Mouse (Mus musculus) hindbrain, embryonic 12.5 days (tissue): ENCODE measurements around the gene Metrn. TPM values are rescaled to one million over a fixed set of nuclear protein-coding genes. Genes with fewer than 3 reads are reported as not detected.
A peak's percentile ranks its signal among the peaks of the same experiment; 100 is the strongest.

ENCODE experiments used
- ATAC-seq: fragments of 200-750 bp; cut with Nextera tagmentation; 2 replicates; pipeline ENCODE4 v1.8.0; 2017; ENCODE audit warnings: moderate TSS enrichment; ENCODE audit not compliant: low FRiP score
- H3K27ac ChIP-seq: fragments of 300-500 bp; sonication (generic); 2 replicates; pipeline ENCODE4 v1.5.1; 2016; ENCODE audit warnings: mild to moderate bottlenecking
- H3K27me3 ChIP-seq: fragments of 300-500 bp; sonication (generic); 2 replicates; pipeline ENCODE4 v1.6.1; 2016; ENCODE audit warnings: mild to moderate bottlenecking
- H3K36me3 ChIP-seq: fragments of 300-500 bp; sonication (generic); 2 replicates; pipeline ENCODE4 v1.6.1; 2016; ENCODE audit warnings: mild to moderate bottlenecking
- H3K4me1 ChIP-seq: fragments of 300-500 bp; sonication (generic); 2 replicates; pipeline ENCODE4 v1.6.1; 2016
- H3K4me2 ChIP-seq: fragments of 300-500 bp; sonication (generic); replicated peaks from 2 replicates; pipeline ENCODE4 v1.6.1; 2016; ENCODE audit warnings: mild to moderate bottlenecking
- H3K4me3 ChIP-seq: fragments of 300-500 bp; sonication (generic); 2 replicates; pipeline ENCODE4 v1.5.1; 2016; ENCODE audit warnings: mild to moderate bottlenecking
- H3K9ac ChIP-seq: fragments of 300-500 bp; sonication (generic); 2 replicates; pipeline ENCODE4 v1.6.1; 2016; ENCODE audit warnings: mild to moderate bottlenecking, moderate library complexity
- H3K9me3 ChIP-seq: fragments of 300-500 bp; sonication (generic); replicated peaks from 2 replicates; pipeline ENCODE4 v1.6.1; 2016; ENCODE audit warnings: mild to moderate bottlenecking
- WGBS: fragments of 180-500 bp; shearing (Covaris S2); methylation state at CpG from one replicate; pipeline ENCODE4 v1.1.7; 2016; 5-methylcytosine and 5-hydroxymethylcytosine counted together
- polyA plus RNA-seq: library from polyadenylated mRNA; unstranded; fragments of >200 nt; fragmentation: Nextera tagmentation; extraction: Ambion mirVana; gene quantifications from 2 replicates; pipeline ENCODE4 v1.2.1, GENCODE M21; 2016

Gene Metrn
- polyA plus RNA-seq: 62.2 and 71.0 TPM in 2 replicates

DNA sequence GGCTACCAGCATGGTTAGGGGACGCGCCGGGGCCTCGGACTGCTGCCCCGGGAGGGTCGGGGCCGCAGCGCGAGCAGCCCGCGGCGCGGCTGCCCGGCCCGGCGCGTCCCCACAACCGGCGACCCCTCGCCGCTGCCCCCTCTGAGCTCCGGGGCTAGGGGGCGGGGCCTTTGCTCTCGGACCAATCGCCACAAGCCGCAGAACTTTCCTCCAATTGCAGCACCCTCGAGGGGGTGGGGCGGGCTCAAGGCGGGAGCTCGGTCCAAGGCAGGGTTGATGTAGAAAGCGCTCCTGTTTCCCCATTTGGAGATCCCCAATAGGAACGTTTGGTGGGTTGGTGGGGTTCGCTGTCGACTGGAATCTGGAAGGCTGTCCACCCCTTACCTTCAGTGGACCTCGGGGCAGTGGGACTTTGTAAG, at the start of gene Metrn:
TSS of gene Metrn (minus strand) at position 186 of the 419 bp plus-strand sequence.
- Histone ChIP-seq H3K27me3 (no peaks in the 10 kb centered on the region), H3K4me3 (peak within 1 kb of the TSS; percentile 76), H3K9ac (peak within 1 kb of the TSS; percentile 73), H3K9me3 (no peaks in the 10 kb centered on the region), H3K36me3 (no peaks in the 10 kb centered on the region), H3K4me2 (peak within 1 kb of the TSS; percentile 92), H3K27ac (peak within 1 kb of the TSS; percentile 93), H3K4me1 (peaks cover 51% of the 10 kb centered on the region)
- peak; percentile 70 for ATAC-seq
- WGBS: 0% methylated on average over 35 of the region's 35 CpGs

DNA sequence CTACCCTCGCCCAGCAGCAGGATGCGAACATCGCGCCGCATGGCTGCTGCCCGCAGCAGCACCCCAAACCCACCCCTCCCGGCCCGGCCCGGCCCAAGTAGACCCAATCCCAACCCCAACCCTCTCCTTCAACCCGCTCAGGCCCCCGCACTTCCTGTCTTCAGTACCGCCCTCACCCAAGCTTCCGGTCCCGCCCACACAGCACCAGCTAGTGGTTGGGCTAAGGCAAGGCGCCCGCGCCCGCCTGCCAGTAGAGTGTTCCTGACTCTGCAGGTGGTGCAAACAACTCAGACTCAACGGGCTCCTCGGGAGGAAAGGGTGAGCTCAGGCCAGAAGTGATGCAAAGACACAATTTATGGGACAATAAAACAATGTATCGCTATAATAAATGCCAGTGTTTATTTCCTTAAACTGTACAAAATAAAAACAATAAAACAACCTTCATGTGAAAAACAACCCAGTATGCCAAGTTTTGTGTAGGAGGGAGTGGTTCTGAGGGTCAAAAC, 47.5 kb upstream of the Metrn start, which contains the start of gene Rhot2:
TSS of gene Rhot2 (minus strand) at position 456 of the 506 bp plus-strand sequence.
- Histone ChIP-seq H3K36me3 (peaks cover 62% of the 10 kb centered on the region), H3K9me3 (no peaks in the 10 kb centered on the region), H3K4me2 (peak within 1 kb of the TSS; percentile 88), H3K4me1 (peaks cover 17% of the 10 kb centered on the region), H3K9ac (peak within 1 kb of the TSS; percentile 88), H3K4me3 (peak within 1 kb of the TSS; percentile 86), H3K27ac (peak within 1 kb of the TSS; percentile 77), H3K27me3 (no peaks in the 10 kb centered on the region)
- peak; percentile 90 for ATAC-seq
- under 1% methylated on average over 21 of the region's 21 CpGs for WGBS

DNA sequence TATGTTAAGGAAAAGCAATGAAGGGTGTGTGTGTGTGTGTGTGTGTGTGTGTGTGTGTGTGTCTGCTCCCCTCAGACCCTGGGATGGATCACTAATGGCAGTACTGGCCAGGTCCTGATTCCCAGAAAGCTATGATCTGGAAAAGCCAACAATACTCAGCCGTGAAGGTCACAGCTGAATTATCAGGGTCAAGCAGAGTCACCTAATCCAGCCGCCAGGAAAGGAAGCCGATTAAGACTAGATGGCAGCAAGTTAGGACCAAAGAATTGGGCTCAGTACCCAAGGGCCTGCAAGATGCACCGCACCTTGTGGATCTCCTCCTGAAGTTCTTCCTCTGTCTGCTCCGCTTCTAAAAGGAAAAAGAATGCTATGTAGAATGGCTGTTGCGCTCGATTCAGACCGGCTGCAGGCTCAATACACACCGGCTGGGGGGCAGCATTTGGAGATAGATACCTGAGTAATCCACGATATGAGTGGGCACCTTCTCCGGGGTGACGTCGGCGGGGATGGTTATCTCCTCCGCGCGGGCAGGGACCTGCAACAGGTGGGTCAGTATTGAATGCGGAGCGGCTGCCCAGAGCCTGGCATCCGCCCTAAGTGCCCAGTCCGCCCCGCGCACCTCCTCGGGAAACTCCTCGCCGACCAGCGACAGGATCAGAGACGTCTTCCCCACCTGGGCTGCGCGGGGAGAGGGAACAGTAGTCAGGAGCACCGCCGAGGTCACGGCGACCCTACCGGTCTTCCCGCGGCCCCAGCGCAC, 46.9 kb upstream of the Metrn start:
- ATAC-seq: no peak; the same call in 1 of the 2 replicates
- Histone ChIP-seq H3K27ac (peak overlapping the region; percentile 77), H3K9ac (peak overlapping the region; percentile 88), H3K4me3 (peak overlapping the region; percentile 86), H3K4me2 (peak overlapping the region; percentile 88), H3K4me1 (peaks cover 20% of the 10 kb centered on the region), H3K36me3 (peaks cover 65% of the 10 kb centered on the region), H3K9me3 (no peaks in the 10 kb centered on the region), H3K27me3 (no peaks in the 10 kb centered on the region)
- WGBS: 5% methylated on average over 38 of the region's 38 CpGs

DNA sequence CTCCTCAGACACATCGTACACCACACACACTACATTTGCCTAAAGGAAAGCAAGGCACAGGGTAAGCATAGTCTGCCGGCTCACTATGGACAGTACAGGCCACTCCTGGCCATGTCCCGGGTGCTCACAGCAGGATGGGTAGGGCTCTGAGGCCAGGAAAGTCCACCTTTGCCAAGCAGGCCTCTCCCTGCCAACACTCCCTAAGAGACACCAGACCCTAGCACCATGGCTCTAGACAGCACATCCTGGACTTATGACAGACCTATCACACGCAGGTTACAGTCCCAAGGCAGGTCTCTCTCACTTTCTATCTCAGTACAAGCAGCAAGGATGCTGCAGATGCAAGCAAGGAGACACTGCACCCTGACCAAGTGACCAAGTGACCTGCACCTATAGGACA, 46.2 kb upstream of the Metrn start:
- peaks cover 63% of the 10 kb centered on the region for H3K36me3 ChIP-seq
- peak overlapping the region; percentile 88 for H3K4me2 ChIP-seq
- H3K27me3 ChIP-seq: no peaks in the 10 kb centered on the region

DNA sequence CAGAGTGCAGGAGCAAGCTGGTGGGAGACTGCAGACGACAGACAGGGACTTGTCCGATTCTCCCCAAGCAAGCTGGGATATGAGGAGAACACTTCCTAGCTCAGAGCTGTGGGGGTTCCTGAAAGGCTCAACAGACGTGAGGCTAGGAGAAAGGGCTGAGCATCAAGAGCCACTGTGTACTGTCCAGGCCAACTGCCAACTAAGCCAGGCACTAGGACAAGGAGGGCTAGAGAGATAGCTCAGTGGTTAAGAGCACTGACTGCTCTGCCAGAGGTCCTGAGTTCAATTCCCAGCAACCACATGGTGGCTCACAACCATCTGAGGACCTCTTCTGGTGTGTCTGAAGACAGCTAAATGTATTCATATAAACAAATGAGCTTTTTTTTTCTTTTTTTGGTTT, 45.6 kb upstream of the Metrn start:
- Histone ChIP-seq H3K27ac (no peak overlapping the region), H3K36me3 (peaks cover 59% of the 10 kb centered on the region), H3K9me3 (no peaks in the 10 kb centered on the region), H3K27me3 (no peaks in the 10 kb centered on the region), H3K9ac (no peak overlapping the region), H3K4me1 (peaks cover 32% of the 10 kb centered on the region), H3K4me3 (no peak overlapping the region), H3K4me2 (no peak overlapping the region)
- ATAC-seq: no peak
- WGBS: 83% methylated on average over 3 of the region's 3 CpGs

More for the DNA sequence above, 46.2 kb upstream of the Metrn start:
- H3K27ac ChIP-seq: no peak overlapping the region
- peak overlapping the region; percentile 86 for H3K4me3 ChIP-seq
- peak overlapping the region; percentile 88 for H3K9ac ChIP-seq
- 97% methylated on average over 4 of the region's 4 CpGs for WGBS
- H3K4me1 ChIP-seq: peaks cover 26% of the 10 kb centered on the region
- no peaks in the 10 kb centered on the region for H3K9me3 ChIP-seq
- ATAC-seq: no peak

DNA sequence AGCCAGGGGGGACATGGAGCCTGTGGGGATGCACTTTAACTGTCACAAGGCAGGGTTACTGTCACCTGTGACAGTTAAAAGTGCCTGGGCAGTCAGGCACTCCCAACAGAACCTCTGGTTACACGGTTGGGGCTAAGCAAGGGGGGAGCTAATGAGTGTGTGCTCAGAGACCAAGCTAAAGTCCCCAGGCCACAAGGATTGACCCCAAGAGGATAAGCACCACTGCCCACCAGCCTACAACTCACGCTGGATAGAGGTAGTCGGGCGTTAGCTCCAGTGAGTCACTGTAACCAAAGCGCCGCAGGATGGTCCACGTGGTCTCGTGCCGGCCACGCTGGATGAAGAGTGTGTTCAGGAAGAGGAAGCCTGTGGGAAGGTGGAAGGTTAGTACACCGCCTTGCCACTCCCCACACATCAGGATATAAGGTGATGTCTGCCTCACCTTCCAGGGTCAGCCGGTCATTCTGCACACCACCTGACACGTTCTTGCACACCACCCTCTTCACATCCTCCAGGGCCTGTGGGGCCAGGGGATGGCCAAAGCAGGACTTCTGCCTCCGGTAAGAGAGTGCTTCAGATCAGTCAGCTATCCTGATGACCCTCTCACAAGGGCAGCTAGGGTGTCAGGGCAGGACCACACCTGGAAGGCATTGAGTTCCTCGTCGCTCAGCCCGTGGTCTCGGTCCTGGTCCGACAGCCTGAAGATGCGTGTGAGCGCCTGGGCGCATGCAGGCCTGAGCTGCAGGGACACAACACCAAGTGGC, 44.4 kb upstream of the Metrn start, which contains the start of gene Gm20683:
TSS of gene Gm20683 (minus strand) at position 647 of the 764 bp plus-strand sequence.
- no peak within 1 kb of the TSS for H3K27ac ChIP-seq
- H3K9ac ChIP-seq: no peak within 1 kb of the TSS
- H3K36me3 ChIP-seq: peaks cover 56% of the 10 kb centered on the region
- peaks cover 44% of the 10 kb centered on the region for H3K4me1 ChIP-seq
- H3K9me3 ChIP-seq: no peaks in the 10 kb centered on the region
- H3K4me2 ChIP-seq: no peak within 1 kb of the TSS
- 95% methylated on average over 22 of the region's 22 CpGs for WGBS
- no peak within 1 kb of the TSS for H3K4me3 ChIP-seq
- ATAC-seq: no peak
- H3K27me3 ChIP-seq: no peaks in the 10 kb centered on the region

DNA sequence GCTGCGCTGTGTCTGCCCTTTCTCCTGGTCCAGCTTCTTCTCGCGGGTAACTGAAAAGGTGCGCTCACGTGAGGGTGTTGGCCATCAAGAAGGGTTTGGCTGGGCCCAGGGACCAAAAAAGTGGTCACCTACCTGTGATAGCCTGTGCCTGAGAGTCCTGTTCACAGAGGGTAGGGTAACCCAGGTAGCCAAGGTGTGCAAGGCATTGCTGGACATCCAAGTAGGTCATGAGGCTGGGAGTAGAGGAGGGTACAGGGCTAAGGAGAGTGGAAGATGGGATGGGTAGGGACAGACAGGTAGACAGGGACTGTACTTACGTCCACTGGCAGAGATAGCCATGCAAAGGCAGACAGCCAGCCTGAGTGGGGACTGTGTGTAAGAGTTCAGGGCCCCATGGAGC, 43.6 kb upstream of the Metrn start:
- peaks cover 48% of the 10 kb centered on the region for H3K36me3 ChIP-seq
- no peaks in the 10 kb centered on the region for H3K9me3 ChIP-seq
- H3K27ac ChIP-seq: no peak overlapping the region
- H3K4me2 ChIP-seq: no peak overlapping the region
- H3K4me1 ChIP-seq: peaks cover 51% of the 10 kb centered on the region
- WGBS: 96% methylated on average over 6 of the region's 6 CpGs
- H3K4me3 ChIP-seq: no peak overlapping the region
- H3K27me3 ChIP-seq: no peaks in the 10 kb centered on the region
- ATAC-seq: no peak
- H3K9ac ChIP-seq: no peak overlapping the region

DNA sequence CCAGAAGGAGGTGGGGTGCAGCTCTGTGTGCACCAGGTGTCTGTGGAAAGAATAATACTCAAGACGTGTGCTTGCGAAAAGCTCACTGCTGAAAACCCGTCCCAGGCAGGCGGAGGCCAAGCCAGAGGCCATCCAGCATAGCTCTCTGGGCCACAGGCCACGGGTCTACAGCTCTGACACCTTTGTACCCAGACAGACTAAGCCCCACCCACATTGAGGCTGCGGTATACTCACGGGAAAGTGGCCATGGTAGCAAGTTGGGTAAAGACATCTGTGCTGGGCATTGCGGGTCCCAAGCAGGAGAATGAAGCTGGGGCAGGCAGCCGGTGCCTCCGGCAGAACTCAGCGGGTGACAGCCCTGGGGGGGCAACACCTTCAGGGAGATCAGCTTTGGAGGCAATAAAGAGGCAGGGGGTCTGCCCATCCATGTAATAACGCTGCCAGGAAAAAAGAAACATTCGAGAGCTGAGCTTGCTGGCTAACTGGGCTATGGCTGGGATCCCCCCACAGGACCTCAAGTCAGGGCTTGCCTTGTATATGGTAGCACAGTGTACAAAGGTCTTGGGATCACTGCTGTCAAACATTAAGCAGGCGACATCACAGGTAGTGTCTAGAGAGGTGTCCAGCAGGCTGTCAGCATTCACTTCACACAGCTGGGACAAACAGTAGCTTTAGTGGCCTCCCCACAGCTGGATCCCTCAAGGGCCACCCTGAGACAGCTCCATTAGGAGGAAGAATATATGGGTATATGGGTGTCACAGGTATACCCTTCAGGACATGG, 42.7 kb upstream of the Metrn start:
- Histone ChIP-seq H3K4me2 (no peak overlapping the region), H3K9ac (no peak overlapping the region), H3K27ac (peak overlapping the region; percentile 13; the same call in 1 of the 2 replicates), H3K9me3 (no peaks in the 10 kb centered on the region), H3K27me3 (no peaks in the 10 kb centered on the region), H3K36me3 (peaks cover 51% of the 10 kb centered on the region), H3K4me3 (no peak overlapping the region), H3K4me1 (peaks cover 55% of the 10 kb centered on the region)
- 84% methylated on average over 14 of the region's 14 CpGs for WGBS
- no peak for ATAC-seq

DNA sequence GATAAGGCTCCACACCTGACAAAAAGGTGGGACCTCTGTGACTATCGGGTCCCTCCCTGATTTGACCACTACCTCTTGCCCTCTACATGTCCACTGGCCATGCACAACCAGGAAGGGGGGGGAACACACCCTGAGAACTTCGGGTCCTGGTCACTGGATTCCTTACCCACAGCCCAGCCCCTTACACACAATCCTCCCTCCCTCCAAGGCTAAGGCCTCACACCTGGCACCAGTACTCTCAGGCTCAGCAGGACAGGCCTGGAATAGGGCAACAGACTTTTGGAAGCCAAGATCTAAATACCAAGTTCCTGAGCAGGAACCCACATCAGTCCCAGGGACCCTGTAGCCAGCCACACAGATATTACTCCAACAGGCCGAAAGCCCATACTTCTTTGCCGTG, 42.0 kb upstream of the Metrn start:
- Histone ChIP-seq H3K9me3 (no peaks in the 10 kb centered on the region), H3K36me3 (peaks cover 51% of the 10 kb centered on the region), H3K9ac (0 out of 2 replicates have a peak overlapping the region, but pooled peaks have one; percentile 13), H3K4me2 (no peak overlapping the region), H3K4me3 (no peak overlapping the region), H3K27ac (peak overlapping the region; percentile 13; the same call in 1 of the 2 replicates), H3K4me1 (peaks cover 60% of the 10 kb centered on the region), H3K27me3 (no peaks in the 10 kb centered on the region)
- ATAC-seq: no peak
- WGBS: 82% methylated on average over 4 of the region's 4 CpGs

DNA sequence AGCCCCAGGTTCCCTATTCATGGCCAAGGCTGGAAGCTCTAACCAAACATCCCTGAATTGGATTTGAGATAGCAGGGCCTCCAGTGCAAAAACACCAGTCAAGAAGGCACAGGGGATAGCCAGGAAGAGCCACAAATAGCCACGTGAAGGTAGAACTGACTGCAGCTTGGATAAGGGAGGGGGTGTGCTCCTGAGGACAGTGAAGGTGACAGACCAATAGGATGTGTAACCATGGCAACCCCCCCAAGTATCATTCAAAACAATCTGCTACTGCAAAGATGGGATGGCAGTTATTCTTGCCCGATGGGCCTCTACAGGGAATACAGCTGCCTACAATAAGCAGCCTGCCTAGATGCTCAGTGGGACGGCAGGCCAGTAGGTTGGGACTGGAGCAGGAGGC, 40.6 kb upstream of the Metrn start:
- peaks cover 50% of the 10 kb centered on the region for H3K36me3 ChIP-seq
- H3K4me3 ChIP-seq: peak overlapping the region; percentile 41
- WGBS: 24% methylated on average over 3 of the region's 3 CpGs
- H3K27ac ChIP-seq: peak overlapping the region; percentile 86
- H3K9me3 ChIP-seq: no peaks in the 10 kb centered on the region
- H3K4me1 ChIP-seq: peaks cover 55% of the 10 kb centered on the region
- peak overlapping the region; percentile 82 for H3K4me2 ChIP-seq
- peak overlapping the region; percentile 80 for H3K9ac ChIP-seq
- no peak for ATAC-seq
- no peaks in the 10 kb centered on the region for H3K27me3 ChIP-seq

DNA sequence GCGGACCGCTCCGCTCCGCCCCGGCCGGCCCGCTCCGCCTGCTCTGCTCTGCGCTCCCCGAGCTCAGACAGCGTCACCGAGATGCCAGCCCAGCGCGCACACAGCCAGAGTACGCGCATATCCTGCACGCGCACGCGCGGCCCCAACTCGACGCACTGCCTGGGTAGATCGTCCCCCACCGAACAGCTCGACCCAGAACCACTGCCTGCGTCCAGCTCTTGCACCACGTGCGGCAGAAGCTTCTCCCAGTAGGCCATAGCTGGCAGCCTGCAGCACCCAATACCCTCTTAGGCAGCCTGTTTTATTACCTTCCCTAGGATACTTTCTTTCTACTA, 40.1 kb upstream of the Metrn start, which contains the start of gene Rhbdl1:
TSS of gene Rhbdl1 (minus strand) at position 220 of the 335 bp plus-strand sequence.
- peak within 1 kb of the TSS; percentile 80 for H3K9ac ChIP-seq
- peak; percentile 21; the same call in 1 of the 2 replicates for ATAC-seq
- peak within 1 kb of the TSS; percentile 82 for H3K4me2 ChIP-seq
- peak within 1 kb of the TSS; percentile 86 for H3K27ac ChIP-seq
- 2% methylated on average over 27 of the region's 29 CpGs for WGBS
- H3K9me3 ChIP-seq: no peaks in the 10 kb centered on the region
- no peaks in the 10 kb centered on the region for H3K27me3 ChIP-seq
- H3K4me1 ChIP-seq: peaks cover 57% of the 10 kb centered on the region
- peaks cover 45% of the 10 kb centered on the region for H3K36me3 ChIP-seq
- peak within 1 kb of the TSS; percentile 41 for H3K4me3 ChIP-seq
